Mouse (Mus musculus): ENCODE measurements around the gene Atp6v1c2. TPM values are rescaled to one million over a fixed set of nuclear protein-coding genes. Genes with fewer than 3 reads are reported as not detected.

The Atp6v1c2 gene
- polyA plus RNA-seq (2015; fragmentation: Nextera tagmentation; extraction: Ambion mirVana), result not detected in 2 replicates

DNA sequence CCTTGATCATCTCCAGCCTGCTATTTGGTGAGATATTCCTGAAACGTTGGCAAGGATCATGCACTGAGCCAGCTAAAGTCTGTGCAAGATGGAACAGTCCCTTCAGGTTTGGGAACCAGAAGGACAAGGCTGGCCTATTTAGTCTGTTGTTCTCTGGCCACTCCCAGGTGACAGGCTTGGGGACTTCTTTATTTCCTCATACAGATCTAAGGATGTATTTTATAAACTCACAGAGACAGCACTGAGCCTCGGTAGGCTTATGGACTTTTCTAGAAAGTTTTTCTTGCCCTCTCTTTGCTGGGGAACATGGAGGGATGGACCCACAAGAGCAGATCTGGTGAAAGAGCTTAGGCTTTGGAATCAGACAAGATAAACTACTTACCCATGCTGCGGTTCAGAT, at the start of gene Atp6v1c2:
Gene Atp6v1c2 (minus strand): TSS at position 101 of the 400 bp plus-strand sequence.
- Histone ChIP-seq H3K4me2 (replicated peaks; ENCODE audit: low read depth) (no peak within 1 kb of the TSS), H3K36me3 (ENCODE audit: control insufficient read depth, insufficient read depth) (no peaks in the 10 kb centered on the region), H3K9me3 (ENCODE audit: control insufficient read depth) (no peaks in the 10 kb centered on the region), H3K27ac (ENCODE audit: low read depth, low read length) (no peak within 1 kb of the TSS), H3K9ac (ENCODE audit: low read depth, low read length) (no peak within 1 kb of the TSS), H3K27me3 (replicated peaks; ENCODE audit: control insufficient read depth, insufficient read depth, low read length) (peaks cover 14% of the 10 kb centered on the region), H3K4me3 (ENCODE audit: low read depth, low read length) (no peak within 1 kb of the TSS), H3K4me1 (replicated peaks; ENCODE audit: control insufficient read depth, insufficient read depth, low read length) (no peaks in the 10 kb centered on the region)
- 62% methylated on average over 3 of the region's 3 CpGs for WGBS
- ATAC-seq, result no peak
- no peak for TF ChIP-seq CTCF (IDR thresholded peaks at IDR 0.05; ENCODE audit: low read depth)

DNA sequence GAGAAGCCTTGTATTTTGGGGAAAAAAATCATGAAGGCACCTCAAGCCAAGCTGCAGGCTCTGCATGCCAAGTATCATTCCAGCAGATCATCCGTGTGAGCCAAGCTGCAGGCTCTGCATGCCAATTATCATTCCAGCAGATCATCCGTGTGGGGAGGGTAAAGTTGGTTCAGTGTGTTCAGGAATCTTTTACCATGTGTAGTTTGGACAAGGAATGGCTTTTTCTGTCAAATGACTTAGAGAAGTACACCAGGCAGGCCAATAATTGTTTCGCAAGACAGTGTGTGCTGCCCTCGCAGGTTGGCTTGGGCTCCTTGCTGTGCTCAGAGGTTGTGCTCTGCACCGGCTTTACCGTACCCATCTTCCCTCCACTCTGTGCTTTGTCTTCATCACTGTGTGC, 47.4 kb upstream of the Atp6v1c2 start:
- Histone ChIP-seq H3K4me3 (ENCODE audit: low read depth, low read length) (no peak overlapping the region), H3K36me3 (ENCODE audit: control insufficient read depth, insufficient read depth) (peaks cover 44% of the 10 kb centered on the region), H3K9ac (ENCODE audit: low read depth, low read length) (no peak overlapping the region), H3K4me2 (replicated peaks; ENCODE audit: low read depth) (no peak overlapping the region), H3K27me3 (replicated peaks; ENCODE audit: control insufficient read depth, insufficient read depth, low read length) (no peaks in the 10 kb centered on the region), H3K9me3 (ENCODE audit: control insufficient read depth) (no peaks in the 10 kb centered on the region), H3K4me1 (replicated peaks; ENCODE audit: control insufficient read depth, insufficient read depth, low read length) (no peaks in the 10 kb centered on the region), H3K27ac (ENCODE audit: low read depth, low read length) (no peak overlapping the region)
- WGBS, result 94% methylated on average over 6 of the region's 6 CpGs
- no peak for TF ChIP-seq CTCF (IDR thresholded peaks at IDR 0.05; ENCODE audit: low read depth)
- ATAC-seq, result no peak

DNA sequence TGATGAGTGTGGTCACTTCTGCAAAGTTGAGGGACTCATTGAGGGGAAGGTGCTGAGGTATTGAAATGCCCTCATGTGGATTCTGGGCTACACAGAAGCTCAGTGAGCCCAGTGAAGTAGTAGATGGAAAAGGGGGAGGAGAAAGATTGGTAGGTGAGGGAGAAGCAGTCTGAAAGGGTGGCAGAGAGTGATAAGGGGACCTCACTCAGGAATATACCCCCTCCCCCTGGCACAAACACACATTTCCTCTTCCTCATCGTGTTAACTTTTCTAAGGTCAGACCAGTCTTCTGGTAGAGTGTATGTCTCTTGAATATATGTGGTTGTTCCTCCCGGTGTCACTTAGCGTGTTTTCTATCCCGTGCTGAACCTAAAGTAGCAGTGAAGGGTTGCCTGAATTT, 46.1 kb upstream of the Atp6v1c2 start:
- Histone ChIP-seq H3K4me1 (replicated peaks; ENCODE audit: control insufficient read depth, insufficient read depth, low read length) (no peaks in the 10 kb centered on the region), H3K4me3 (ENCODE audit: low read depth, low read length) (no peak overlapping the region), H3K9ac (ENCODE audit: low read depth, low read length) (no peak overlapping the region), H3K27me3 (replicated peaks; ENCODE audit: control insufficient read depth, insufficient read depth, low read length) (no peaks in the 10 kb centered on the region), H3K4me2 (replicated peaks; ENCODE audit: low read depth) (no peak overlapping the region), H3K36me3 (ENCODE audit: control insufficient read depth, insufficient read depth) (peaks cover 39% of the 10 kb centered on the region), H3K9me3 (ENCODE audit: control insufficient read depth) (no peaks in the 10 kb centered on the region), H3K27ac (ENCODE audit: low read depth, low read length) (no peak overlapping the region)
- 95% methylated on average over 4 of the region's 4 CpGs for WGBS
- TF ChIP-seq CTCF (IDR thresholded peaks at IDR 0.05; ENCODE audit: low read depth), result no peak
- no peak for ATAC-seq

DNA sequence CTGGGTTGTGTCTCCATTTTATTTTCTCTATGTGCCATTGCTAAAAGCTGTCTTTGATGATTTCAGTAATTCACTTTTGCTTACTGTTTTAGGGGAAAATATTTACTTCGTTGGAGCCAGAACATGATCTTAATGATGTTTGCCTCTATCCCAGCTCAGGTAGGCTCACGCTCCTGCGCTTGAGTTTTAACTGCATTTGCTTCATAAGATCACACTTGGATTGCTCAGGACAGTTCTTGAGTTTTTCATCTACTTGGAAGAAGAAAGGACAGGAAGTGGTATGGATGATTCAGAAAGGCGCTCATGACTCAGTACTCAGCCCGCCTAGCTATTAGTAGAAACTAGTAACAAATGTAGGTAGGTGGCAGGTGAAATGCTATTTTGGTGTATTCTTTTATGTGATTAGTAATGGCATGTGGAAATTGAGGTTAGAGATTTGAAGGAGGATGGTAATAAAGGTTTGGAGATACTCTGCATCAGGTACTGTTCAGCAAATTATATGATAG, 44.4 kb upstream of the Atp6v1c2 start:
- ATAC-seq, result no peak
- H3K9ac ChIP-seq (ENCODE audit: low read depth, low read length), result no peak overlapping the region
- H3K27me3 ChIP-seq (replicated peaks; ENCODE audit: control insufficient read depth, insufficient read depth, low read length), result no peaks in the 10 kb centered on the region
- H3K9me3 ChIP-seq (ENCODE audit: control insufficient read depth), result no peaks in the 10 kb centered on the region
- H3K36me3 ChIP-seq (ENCODE audit: control insufficient read depth, insufficient read depth), result peaks cover 34% of the 10 kb centered on the region
- no peak overlapping the region for H3K4me2 ChIP-seq (replicated peaks; ENCODE audit: low read depth)
- no peak overlapping the region for H3K27ac ChIP-seq (ENCODE audit: low read depth, low read length)
- no peaks in the 10 kb centered on the region for H3K4me1 ChIP-seq (replicated peaks; ENCODE audit: control insufficient read depth, insufficient read depth, low read length)
- no peak overlapping the region for H3K4me3 ChIP-seq (ENCODE audit: low read depth, low read length)
- 96% methylated on average over 5 of the region's 5 CpGs for WGBS
- no peak for TF ChIP-seq CTCF (IDR thresholded peaks at IDR 0.05; ENCODE audit: low read depth)

DNA sequence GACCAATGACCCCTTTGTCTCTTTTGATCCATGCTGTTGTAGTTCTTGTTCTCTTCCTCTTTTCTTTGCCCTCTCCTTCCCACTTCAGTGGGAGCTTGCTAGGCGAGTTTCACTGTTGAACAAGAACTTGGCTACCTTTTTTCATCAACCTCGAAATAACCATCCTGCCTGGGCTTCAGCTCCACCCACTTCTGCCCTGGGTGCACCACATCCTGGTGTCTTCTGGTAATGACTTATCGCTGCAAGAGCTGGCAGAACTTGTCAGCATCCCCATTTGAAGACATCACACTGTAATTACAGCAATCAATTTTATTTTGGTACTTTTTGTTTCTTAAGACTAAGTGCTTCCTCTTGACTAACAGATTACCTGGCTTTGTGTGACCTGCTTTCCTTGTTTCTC, 43.5 kb upstream of the Atp6v1c2 start:
- Histone ChIP-seq H3K9me3 (ENCODE audit: control insufficient read depth) (no peaks in the 10 kb centered on the region), H3K36me3 (ENCODE audit: control insufficient read depth, insufficient read depth) (peaks cover 34% of the 10 kb centered on the region), H3K4me1 (replicated peaks; ENCODE audit: control insufficient read depth, insufficient read depth, low read length) (no peaks in the 10 kb centered on the region), H3K27me3 (replicated peaks; ENCODE audit: control insufficient read depth, insufficient read depth, low read length) (no peaks in the 10 kb centered on the region), H3K27ac (ENCODE audit: low read depth, low read length) (no peak overlapping the region), H3K4me3 (ENCODE audit: low read depth, low read length) (no peak overlapping the region), H3K9ac (ENCODE audit: low read depth, low read length) (no peak overlapping the region), H3K4me2 (replicated peaks; ENCODE audit: low read depth) (no peak overlapping the region)
- 84% methylated on average over 3 of the region's 3 CpGs for WGBS
- TF ChIP-seq CTCF (IDR thresholded peaks at IDR 0.05; ENCODE audit: low read depth), result no peak
- no peak for ATAC-seq

DNA sequence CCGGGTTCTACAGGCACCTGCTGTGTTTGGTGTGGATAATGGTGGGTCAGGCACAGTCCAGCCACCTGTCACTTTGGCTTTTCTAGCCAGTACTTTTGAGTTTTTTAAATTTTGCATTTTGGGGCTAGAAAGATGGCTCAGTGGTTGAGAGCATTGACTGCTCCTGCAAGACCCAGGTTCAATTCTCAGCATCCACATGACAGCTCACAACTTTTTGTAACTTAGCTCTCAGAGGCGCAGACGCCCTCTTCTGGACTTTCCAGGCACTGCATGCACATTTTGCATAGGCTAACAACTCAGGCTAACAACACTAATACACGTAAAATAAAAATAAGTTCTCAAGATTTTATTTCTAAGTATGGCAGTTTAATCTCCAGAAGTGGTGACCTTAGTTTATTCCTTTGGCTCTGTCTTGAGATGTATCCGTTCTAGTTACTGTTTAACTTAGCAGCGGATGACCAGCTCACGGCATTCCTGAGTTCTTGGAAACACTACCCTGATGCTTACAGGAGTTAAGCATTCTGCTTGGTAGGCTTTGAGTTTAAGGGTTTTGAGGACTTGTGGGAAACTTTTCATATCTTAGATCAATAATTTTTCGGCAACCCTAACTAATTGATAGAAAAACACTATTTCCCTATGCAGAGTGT, 42.6 kb upstream of the Atp6v1c2 start:
- H3K36me3 ChIP-seq (ENCODE audit: control insufficient read depth, insufficient read depth), result peaks cover 34% of the 10 kb centered on the region
- 85% methylated on average over 8 of the region's 8 CpGs for WGBS

More for the DNA sequence above, 42.6 kb upstream of the Atp6v1c2 start:
- Histone ChIP-seq H3K9ac (ENCODE audit: low read depth, low read length) (no peak overlapping the region), H3K4me1 (replicated peaks; ENCODE audit: control insufficient read depth, insufficient read depth, low read length) (no peaks in the 10 kb centered on the region), H3K4me3 (ENCODE audit: low read depth, low read length) (no peak overlapping the region), H3K9me3 (ENCODE audit: control insufficient read depth) (no peaks in the 10 kb centered on the region), H3K27ac (ENCODE audit: low read depth, low read length) (no peak overlapping the region), H3K27me3 (replicated peaks; ENCODE audit: control insufficient read depth, insufficient read depth, low read length) (no peaks in the 10 kb centered on the region), H3K4me2 (replicated peaks; ENCODE audit: low read depth) (no peak overlapping the region)
- TF ChIP-seq CTCF (IDR thresholded peaks at IDR 0.05; ENCODE audit: low read depth), result peak; percentile 59
- no peak for ATAC-seq

Measured in intestine, postnatal 0 days (tissue).